Mouse (Mus musculus) megakaryocyte, embryonic 14.5 days (primary cell): ENCODE measurements around the gene H2al1f.

ENCODE experiments used
- FLI1 ChIP-seq: IDR thresholded peaks from 2 replicates; pipeline ENCODE4 v1.6.1; 2012; ENCODE audit warnings: low read length, inconsistent platforms, mixed read lengths
- GATA1 ChIP-seq: IDR thresholded peaks from 3 replicates; pipeline ENCODE4 v1.6.1; 2012; ENCODE audit warnings: mixed read lengths, low read length, inconsistent platforms, borderline replicate concordance

DNA sequence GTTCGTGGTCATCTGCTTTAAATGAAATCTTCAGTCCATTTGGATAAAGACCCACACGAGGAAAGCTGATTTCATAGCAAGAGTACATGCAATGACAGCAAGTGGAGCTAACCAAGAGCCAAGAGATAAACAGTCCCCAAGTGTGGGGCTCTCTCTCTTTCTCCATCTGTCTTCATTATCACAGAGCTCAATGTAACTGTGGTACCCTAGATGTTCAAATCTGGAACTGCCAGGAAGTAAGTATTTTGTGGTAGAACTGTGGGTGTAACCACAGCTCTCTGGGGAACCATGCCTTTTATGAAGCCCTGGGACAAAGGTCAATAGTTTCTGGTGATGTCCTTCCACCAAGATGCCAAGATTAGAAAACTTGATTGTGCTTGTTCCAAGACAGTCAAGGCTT is 34.2 kb upstream of the H2al1f start:
- no peak for TF ChIP-seq GATA1
- no peak for TF ChIP-seq FLI1
